Mouse (Mus musculus): ENCODE results near the gene Gabbr1. TPM values are rescaled to one million over a fixed set of nuclear protein-coding genes. Genes with fewer than 3 reads are reported as not detected.
"Not testable (repeated sequence)": the region's sequence is repeated elsewhere in the genome, so short reads cannot be mapped to it uniquely, and the experiment has no call there.

The Gabbr1 gene
- polyA plus RNA-seq, 1 experiment = 135 TPM

- TF ChIP-seq POLR2A (IDR thresholded peaks at IDR 0.05; ENCODE audit: control insufficient read depth, extremely low read depth, insufficient read depth, low read length, poor library complexity) (no peak), CTCF (IDR thresholded peaks at IDR 0.05; ENCODE audit: borderline replicate concordance, control insufficient read depth, extremely low read depth, insufficient read depth, low read length, poor library complexity) (no peak)
- WGBS = 78% methylated on average over 4 of the region's 4 CpGs
- H3K4me1 ChIP-seq (replicated peaks; ENCODE audit: control insufficient read depth, insufficient read depth, low read length) = peaks cover 5% of the 10 kb centered on the region
- peaks cover 7% of the 10 kb centered on the region; the same call in 1 of the 2 replicates for H3K27me3 ChIP-seq (ENCODE audit: control insufficient read depth, insufficient read depth, low read length)
- H3K4me3 ChIP-seq (ENCODE audit: control insufficient read depth, insufficient read depth, low read length) = no peak overlapping the region
- no peaks in the 10 kb centered on the region for H3K36me3 ChIP-seq (ENCODE audit: control insufficient read depth, insufficient read depth, low read length)
- H3K27ac ChIP-seq (ENCODE audit: control insufficient read depth, insufficient read depth, low read length) = no peak overlapping the region
- DNase-seq = no peak
These were observed 42.4 kb upstream of the Gabbr1 start for GRCm38 (mm10) chr17:37003366-37003765.

DNA sequence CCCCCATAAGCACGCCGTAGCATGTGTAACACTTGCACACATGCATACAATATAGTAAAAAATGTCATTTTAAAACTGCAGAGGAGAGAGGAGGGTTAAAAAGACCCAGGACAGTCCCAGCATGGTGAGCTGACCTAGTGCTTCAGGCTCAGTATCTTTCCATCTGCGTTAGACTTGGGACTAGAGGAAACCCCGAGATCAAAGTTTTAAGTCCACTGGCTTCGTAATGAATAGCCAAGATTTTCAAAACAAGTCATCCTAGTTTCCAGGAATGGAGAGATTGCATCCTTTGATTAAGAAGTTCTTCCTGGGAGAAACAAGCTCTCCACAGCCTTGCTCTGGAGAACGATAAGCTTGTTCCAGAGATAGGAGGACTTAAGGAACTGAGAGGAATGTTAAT, 37.6 kb upstream of the Gabbr1 start:
- 96% methylated on average over 6 of the region's 6 CpGs for WGBS
- no peak overlapping the region for H3K4me3 ChIP-seq (ENCODE audit: control insufficient read depth, insufficient read depth, low read length)
- DNase-seq = no peak
- H3K27ac ChIP-seq (ENCODE audit: control insufficient read depth, insufficient read depth, low read length) = no peak overlapping the region
- no peak for TF ChIP-seq CTCF (IDR thresholded peaks at IDR 0.05; ENCODE audit: borderline replicate concordance, control insufficient read depth, extremely low read depth, insufficient read depth, low read length, poor library complexity)
- TF ChIP-seq POLR2A (IDR thresholded peaks at IDR 0.05; ENCODE audit: control insufficient read depth, extremely low read depth, insufficient read depth, low read length, poor library complexity) = no peak
- no peaks in the 10 kb centered on the region for H3K27me3 ChIP-seq (ENCODE audit: control insufficient read depth, insufficient read depth, low read length)
- H3K36me3 ChIP-seq (ENCODE audit: control insufficient read depth, insufficient read depth, low read length) = no peaks in the 10 kb centered on the region
- peaks cover 5% of the 10 kb centered on the region for H3K4me1 ChIP-seq (replicated peaks; ENCODE audit: control insufficient read depth, insufficient read depth, low read length)

DNA sequence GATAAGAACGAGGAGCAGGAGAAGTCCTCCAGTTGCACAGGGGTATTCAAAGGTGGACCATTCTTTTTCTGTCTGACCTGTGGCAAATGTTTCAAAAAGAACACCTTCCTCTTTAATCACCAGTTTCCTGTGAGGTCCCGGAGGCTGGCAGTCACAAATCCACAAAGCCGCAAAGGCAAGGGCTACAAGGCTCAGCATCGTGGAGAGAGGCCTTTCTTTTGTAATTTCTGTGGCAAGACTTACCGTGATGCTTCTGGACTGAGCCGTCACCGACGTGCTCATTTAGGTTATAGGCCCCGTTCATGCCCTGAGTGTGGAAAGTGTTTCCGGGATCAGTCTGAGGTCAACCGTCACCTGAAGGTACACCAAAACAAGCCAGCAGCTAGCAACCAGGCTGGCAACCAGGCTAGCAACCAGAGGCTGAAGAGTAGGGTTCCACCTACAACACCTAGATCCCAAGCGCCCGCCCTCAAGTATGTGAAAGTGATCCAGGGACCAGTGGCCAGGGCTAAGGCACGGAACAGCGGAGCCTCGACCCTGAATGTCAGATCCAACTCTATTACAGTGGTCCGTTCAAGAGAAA, 36.2 kb upstream of the Gabbr1 start:
- DNase-seq = no peak
- Histone ChIP-seq H3K4me1 (replicated peaks; ENCODE audit: control insufficient read depth, insufficient read depth, low read length) (peaks cover 5% of the 10 kb centered on the region), H3K36me3 (ENCODE audit: control insufficient read depth, insufficient read depth, low read length) (no peaks in the 10 kb centered on the region), H3K27me3 (ENCODE audit: control insufficient read depth, insufficient read depth, low read length) (no peaks in the 10 kb centered on the region), H3K4me3 (ENCODE audit: control insufficient read depth, insufficient read depth, low read length) (no peak overlapping the region), H3K27ac (ENCODE audit: control insufficient read depth, insufficient read depth, low read length) (no peak overlapping the region)
- TF ChIP-seq CTCF (IDR thresholded peaks at IDR 0.05; ENCODE audit: borderline replicate concordance, control insufficient read depth, extremely low read depth, insufficient read depth, low read length, poor library complexity) (no peak), POLR2A (IDR thresholded peaks at IDR 0.05; ENCODE audit: control insufficient read depth, extremely low read depth, insufficient read depth, low read length, poor library complexity) (no peak)
- 41% methylated on average over 17 of the region's 17 CpGs for WGBS

DNA sequence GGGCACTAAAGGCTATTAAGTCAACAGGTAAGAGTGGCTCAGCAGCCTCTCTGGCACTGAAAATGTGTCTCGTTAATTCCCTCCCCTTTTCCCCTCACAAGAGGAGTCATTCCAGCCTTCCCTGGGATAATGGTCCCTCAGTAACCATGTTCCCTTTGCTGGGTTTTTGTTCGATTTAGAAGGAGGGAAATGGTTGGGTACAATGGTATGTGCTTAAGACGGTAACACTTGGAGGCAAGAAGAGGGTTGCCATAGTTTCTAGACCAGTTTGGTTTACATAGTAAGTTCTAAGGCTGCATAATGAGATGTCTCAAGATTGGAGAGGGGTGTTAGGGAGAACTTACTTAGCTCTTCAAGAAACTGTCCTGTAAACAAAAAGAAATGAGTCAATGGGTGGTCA, 34.0 kb upstream of the Gabbr1 start:
- H3K36me3 ChIP-seq (ENCODE audit: control insufficient read depth, insufficient read depth, low read length) = no peaks in the 10 kb centered on the region
- no peak for DNase-seq
- peaks cover 5% of the 10 kb centered on the region for H3K4me1 ChIP-seq (replicated peaks; ENCODE audit: control insufficient read depth, insufficient read depth, low read length)
- H3K27ac ChIP-seq (ENCODE audit: control insufficient read depth, insufficient read depth, low read length) = no peak overlapping the region
- H3K4me3 ChIP-seq (ENCODE audit: control insufficient read depth, insufficient read depth, low read length) = no peak overlapping the region
- TF ChIP-seq POLR2A (IDR thresholded peaks at IDR 0.05; ENCODE audit: control insufficient read depth, extremely low read depth, insufficient read depth, low read length, poor library complexity) (no peak), CTCF (IDR thresholded peaks at IDR 0.05; ENCODE audit: borderline replicate concordance, control insufficient read depth, extremely low read depth, insufficient read depth, low read length, poor library complexity) (no peak)
- H3K27me3 ChIP-seq (ENCODE audit: control insufficient read depth, insufficient read depth, low read length) = no peaks in the 10 kb centered on the region
- 94% methylated on average over 3 of the region's 3 CpGs for WGBS

DNA sequence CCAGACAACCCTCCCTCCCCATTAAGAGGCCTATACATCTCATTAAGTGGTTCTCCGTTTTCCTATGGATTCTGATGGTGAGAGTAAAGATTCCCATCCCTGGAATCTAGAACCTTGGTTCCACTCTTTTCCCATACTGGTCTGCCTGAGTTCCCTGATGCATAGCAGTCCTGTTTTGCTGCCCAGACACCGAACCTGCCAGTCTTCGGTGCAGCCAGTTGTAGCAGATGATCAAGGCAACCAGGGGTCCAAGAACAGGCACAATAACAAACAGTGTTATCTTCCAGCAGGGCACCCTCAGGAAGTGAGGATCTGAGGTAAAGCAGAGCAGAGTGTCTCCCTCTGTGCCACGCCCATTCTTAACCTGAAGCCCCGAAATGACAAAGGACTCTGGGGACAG, 33.6 kb upstream of the Gabbr1 start:
- Histone ChIP-seq H3K27ac (ENCODE audit: control insufficient read depth, insufficient read depth, low read length) (no peak overlapping the region), H3K4me1 (replicated peaks; ENCODE audit: control insufficient read depth, insufficient read depth, low read length) (peaks cover 5% of the 10 kb centered on the region), H3K4me3 (ENCODE audit: control insufficient read depth, insufficient read depth, low read length) (no peak overlapping the region), H3K27me3 (ENCODE audit: control insufficient read depth, insufficient read depth, low read length) (no peaks in the 10 kb centered on the region), H3K36me3 (ENCODE audit: control insufficient read depth, insufficient read depth, low read length) (no peaks in the 10 kb centered on the region)
- TF ChIP-seq POLR2A (IDR thresholded peaks at IDR 0.05; ENCODE audit: control insufficient read depth, extremely low read depth, insufficient read depth, low read length, poor library complexity) = no peak
- TF ChIP-seq CTCF (IDR thresholded peaks at IDR 0.05; ENCODE audit: borderline replicate concordance, control insufficient read depth, extremely low read depth, insufficient read depth, low read length, poor library complexity) = no peak
- no peak for DNase-seq
- 84% methylated on average over 5 of the region's 5 CpGs for WGBS

DNA sequence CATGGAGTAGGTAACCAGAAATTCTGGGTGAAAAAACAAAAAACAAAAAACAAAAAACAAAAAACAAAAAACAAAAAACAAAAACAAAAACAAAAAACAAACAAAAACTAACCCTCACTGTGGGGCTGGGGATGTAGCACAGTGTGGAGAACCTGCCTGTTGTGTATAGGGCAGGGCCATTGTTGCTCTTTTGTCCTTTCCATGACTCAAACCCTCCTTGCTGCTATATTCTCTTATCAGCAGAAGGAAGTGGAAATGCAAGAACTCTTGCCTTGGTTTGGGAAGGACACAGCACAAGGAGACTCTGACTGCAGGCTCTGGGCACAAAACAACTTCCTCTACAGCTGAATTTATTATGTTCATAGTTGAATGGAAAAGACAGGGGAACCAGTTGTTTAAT, 29.4 kb upstream of the Gabbr1 start:
- Histone ChIP-seq H3K27me3 (ENCODE audit: control insufficient read depth, insufficient read depth, low read length) (no peaks in the 10 kb centered on the region), H3K27ac (ENCODE audit: control insufficient read depth, insufficient read depth, low read length) (no peak overlapping the region), H3K4me3 (ENCODE audit: control insufficient read depth, insufficient read depth, low read length) (no peak overlapping the region), H3K36me3 (ENCODE audit: control insufficient read depth, insufficient read depth, low read length) (no peaks in the 10 kb centered on the region), H3K4me1 (replicated peaks; ENCODE audit: control insufficient read depth, insufficient read depth, low read length) (no peaks in the 10 kb centered on the region)
- no peak for DNase-seq
- TF ChIP-seq CTCF (IDR thresholded peaks at IDR 0.05; ENCODE audit: borderline replicate concordance, control insufficient read depth, extremely low read depth, insufficient read depth, low read length, poor library complexity) = no peak
- no peak for TF ChIP-seq POLR2A (IDR thresholded peaks at IDR 0.05; ENCODE audit: control insufficient read depth, extremely low read depth, insufficient read depth, low read length, poor library complexity)

DNA sequence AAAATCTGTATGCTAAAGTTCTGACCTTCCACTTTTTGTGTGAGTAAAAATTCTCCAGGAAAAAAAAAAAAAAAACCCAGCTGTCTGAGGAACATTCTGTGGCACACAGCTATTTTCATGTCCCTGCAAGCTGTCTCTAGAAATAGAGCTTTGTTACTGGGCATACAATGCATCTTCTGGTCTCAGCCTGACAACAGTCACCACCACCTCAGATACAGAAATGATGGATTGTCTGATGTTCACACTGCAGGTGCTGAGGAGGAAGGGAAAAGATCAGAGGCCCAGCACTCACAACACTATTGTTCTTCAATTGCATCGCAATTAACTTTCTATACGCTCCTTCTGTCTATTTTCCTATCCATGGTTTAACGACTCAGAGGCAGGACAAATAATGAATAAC, 27.4 kb upstream of the Gabbr1 start:
- Histone ChIP-seq H3K27me3 (ENCODE audit: control insufficient read depth, insufficient read depth, low read length) (no peaks in the 10 kb centered on the region), H3K4me3 (ENCODE audit: control insufficient read depth, insufficient read depth, low read length) (no peak overlapping the region), H3K4me1 (replicated peaks; ENCODE audit: control insufficient read depth, insufficient read depth, low read length) (peaks cover 4% of the 10 kb centered on the region; the same call in 1 of the 2 replicates), H3K27ac (ENCODE audit: control insufficient read depth, insufficient read depth, low read length) (no peak overlapping the region), H3K36me3 (ENCODE audit: control insufficient read depth, insufficient read depth, low read length) (no peaks in the 10 kb centered on the region)
- WGBS = 95% methylated on average over 3 of the region's 3 CpGs
- DNase-seq = no peak
- TF ChIP-seq CTCF (IDR thresholded peaks at IDR 0.05; ENCODE audit: borderline replicate concordance, control insufficient read depth, extremely low read depth, insufficient read depth, low read length, poor library complexity) = no peak

GRCm38 (mm10) chr17:37019242-37019641, 26.5 kb upstream of the Gabbr1 start:
- not testable (repeated sequence) for H3K4me1 ChIP-seq (replicated peaks; ENCODE audit: control insufficient read depth, insufficient read depth, low read length); H3K4me3 ChIP-seq (ENCODE audit: control insufficient read depth, insufficient read depth, low read length); DNase-seq; H3K27me3 ChIP-seq (ENCODE audit: control insufficient read depth, insufficient read depth, low read length); H3K36me3 ChIP-seq (ENCODE audit: control insufficient read depth, insufficient read depth, low read length); H3K27ac ChIP-seq (ENCODE audit: control insufficient read depth, insufficient read depth, low read length)
- WGBS = 94% methylated on average over 5 of the region's 5 CpGs

All from thymus, adult 2 months (tissue).